Mouse (Mus musculus) C2C12 (cell line): Measurements from ENCODE around the gene Atic. TPM values are rescaled to one million over a fixed set of nuclear protein-coding genes. Genes with fewer than 3 reads are reported as not detected.

Experiments used
- H3K27me3 ChIP-seq: one replicate; pipeline ENCODE4 v1.6.1; 2011; ENCODE audit not compliant: control insufficient read depth, insufficient read depth, insufficient read length
- H3K36me3 ChIP-seq: one replicate; pipeline ENCODE4 v1.6.1; 2011; ENCODE audit not compliant: control insufficient read depth, insufficient read depth
- H3K4me3 ChIP-seq: one replicate; pipeline ENCODE4 v1.5.1; 2011; ENCODE audit warnings: mild to moderate bottlenecking, control low read depth; ENCODE audit not compliant: poor library complexity, insufficient read depth, severe bottlenecking
- H3K79me2 ChIP-seq: one replicate; pipeline ENCODE4 v1.6.1; 2011; ENCODE audit not compliant: control insufficient read depth, insufficient read depth
- H3K79me3 ChIP-seq: one replicate; pipeline ENCODE4 v1.6.1; 2011; ENCODE audit warnings: low read depth, control low read depth
- H3ac ChIP-seq: one replicate; pipeline ENCODE3; 2011; ENCODE audit warnings: low read depth; ENCODE audit not compliant: control insufficient read depth, insufficient read length
- CEBPB ChIP-seq: IDR thresholded peaks from one replicate; pipeline ENCODE4 v1.6.1; 2011; ENCODE audit warnings: low read depth, mild to moderate bottlenecking, control low read depth, moderate library complexity
- CTCF ChIP-seq: IDR thresholded peaks from one replicate; pipeline ENCODE4 v1.5.1; 2011; ENCODE audit not compliant: control insufficient read depth, insufficient read depth, insufficient read length
- FOSL1 ChIP-seq: IDR thresholded peaks from one replicate; pipeline ENCODE4 v1.8.0; 2011; ENCODE audit warnings: mild to moderate bottlenecking, low read length; ENCODE audit not compliant: poor library complexity, insufficient read depth, severe bottlenecking
- MAX ChIP-seq: IDR thresholded peaks from one replicate; pipeline ENCODE4 v1.6.1; 2011; ENCODE audit warnings: mild to moderate bottlenecking, control low read depth
- MYOD1 ChIP-seq: IDR thresholded peaks from one replicate; pipeline ENCODE4 v1.6.1; 2011; ENCODE audit warnings: low read depth; ENCODE audit not compliant: control insufficient read depth, insufficient read length
- MYOG ChIP-seq: IDR thresholded peaks from one replicate; pipeline ENCODE4 v1.6.1; 2011; ENCODE audit not compliant: control insufficient read depth, insufficient read length; ENCODE audit errors: extremely low read depth
- USF1 ChIP-seq: IDR thresholded peaks from one replicate; pipeline ENCODE4 v1.6.1; 2011; ENCODE audit warnings: low read depth, mild to moderate bottlenecking, control low read depth, moderate library complexity
- polyA plus RNA-seq: library from polyadenylated mRNA; unstranded; fragments of >200 nt; fragmentation: generic; extraction: Trizol; gene quantifications from one replicate; pipeline ENCODE4 v1.2.1, GENCODE M21; 2012; ENCODE audit warnings: missing spikeins

Gene Atic
- polyA plus RNA-seq, 1 experiment = 149 TPM

- H3K4me3 ChIP-seq = no peak overlapping the region
- TF ChIP-seq CEBPB (no peak), MYOD1 (no peak)
- peaks cover 97% of the 10 kb centered on the region for H3K36me3 ChIP-seq
- no peaks in the 10 kb centered on the region for H3K27me3 ChIP-seq
- H3ac ChIP-seq = no peak overlapping the region
- H3K79me2 ChIP-seq = no peaks in the 10 kb centered on the region
- no peaks in the 10 kb centered on the region for H3K79me3 ChIP-seq
Measured at GRCm38 (mm10) chr1:71595365-71595764, 38.4 kb downstream of the Atic start.

GRCm38 (mm10) chr1:71605751-71606150 is 48.8 kb downstream of the Atic start:
- no peaks in the 10 kb centered on the region for H3K79me2 ChIP-seq
- H3K4me3 ChIP-seq = no peak overlapping the region
- TF ChIP-seq CTCF (no peak), MYOD1 (no peak), FOSL1 (no peak), USF1 (no peak), MAX (no peak), MYOG (no peak)
- no peak overlapping the region for H3ac ChIP-seq
- no peaks in the 10 kb centered on the region for H3K79me3 ChIP-seq
- no peaks in the 10 kb centered on the region for H3K27me3 ChIP-seq
- H3K36me3 ChIP-seq = peaks cover 99% of the 10 kb centered on the region

- Histone ChIP-seq H3K4me3 (no peak overlapping the region), H3K27me3 (no peaks in the 10 kb centered on the region), H3K36me3 (peaks cover 99% of the 10 kb centered on the region), H3K79me3 (no peaks in the 10 kb centered on the region), H3K79me2 (no peaks in the 10 kb centered on the region), H3ac (no peak overlapping the region)
- TF ChIP-seq FOSL1 = no peak
Measured at GRCm38 (mm10) chr1:71606600-71607325, 49.8 kb downstream of the Atic start.

- peaks cover 99% of the 10 kb centered on the region for H3K36me3 ChIP-seq
- H3K79me3 ChIP-seq = no peaks in the 10 kb centered on the region
- no peaks in the 10 kb centered on the region for H3K79me2 ChIP-seq
- H3K27me3 ChIP-seq = no peaks in the 10 kb centered on the region
- no peak overlapping the region for H3K4me3 ChIP-seq
- TF ChIP-seq MYOD1 (no peak), MAX (no peak), USF1 (no peak), CTCF (no peak), CEBPB (no peak), MYOG (no peak), FOSL1 (no peak)
- no peak overlapping the region for H3ac ChIP-seq
Measured at GRCm38 (mm10) chr1:71609057-71609775, 52.3 kb downstream of the Atic start.

GRCm38 (mm10) chr1:71609916-71610315 is 53.0 kb downstream of the Atic start:
- TF ChIP-seq FOSL1 = no peak
- no peaks in the 10 kb centered on the region for H3K27me3 ChIP-seq
- H3K79me2 ChIP-seq = no peaks in the 10 kb centered on the region
- H3ac ChIP-seq = no peak overlapping the region
- H3K4me3 ChIP-seq = no peak overlapping the region
- peaks cover 99% of the 10 kb centered on the region for H3K36me3 ChIP-seq
- H3K79me3 ChIP-seq = peaks cover under 1% of the 10 kb centered on the region

GRCm38 (mm10) chr1:71612256-71612655 is 55.3 kb downstream of the Atic start:
- TF ChIP-seq USF1 (no peak), MYOG (no peak), MYOD1 (no peak), CTCF (no peak), CEBPB (no peak)
- Histone ChIP-seq H3ac (no peak overlapping the region), H3K36me3 (peaks cover 100% of the 10 kb centered on the region), H3K79me2 (no peaks in the 10 kb centered on the region), H3K27me3 (no peaks in the 10 kb centered on the region), H3K79me3 (peaks cover 2% of the 10 kb centered on the region), H3K4me3 (no peak overlapping the region)
